Mouse (Mus musculus) cortical plate, adult 2 months (tissue): ENCODE measurements around the gene Rab3gap2.
A peak's percentile ranks its signal among the peaks of the same experiment; 100 is the strongest.

Experiments used
- CTCF ChIP-seq: fragments of 200-500 bp; IDR thresholded peaks from 2 replicates; pipeline ENCODE4 v1.5.1; 2011; ENCODE audit warnings: mild to moderate bottlenecking, control low read depth, low read length; ENCODE audit not compliant: insufficient read depth; ENCODE audit errors: extremely low read depth
- POLR2A ChIP-seq: fragments of 200-500 bp; IDR thresholded peaks from 2 replicates; pipeline ENCODE4 v1.6.1; 2011; ENCODE audit warnings: mild to moderate bottlenecking, low read length, control low read depth; ENCODE audit not compliant: insufficient read depth; ENCODE audit errors: extremely low read depth

- TF ChIP-seq CTCF (peak; percentile 42), POLR2A (no peak)
Measured at GRCm38 (mm10) chr1:185262565-185262964, 58.6 kb downstream of the Rab3gap2 start.
